Mouse (Mus musculus): ENCODE measurements around the gene Ccdc65. TPM values are rescaled to one million over a fixed set of nuclear protein-coding genes. Genes with fewer than 3 reads are reported as not detected.

The Ccdc65 gene
- polyA plus RNA-seq, 1 experiment: not detected

DNA sequence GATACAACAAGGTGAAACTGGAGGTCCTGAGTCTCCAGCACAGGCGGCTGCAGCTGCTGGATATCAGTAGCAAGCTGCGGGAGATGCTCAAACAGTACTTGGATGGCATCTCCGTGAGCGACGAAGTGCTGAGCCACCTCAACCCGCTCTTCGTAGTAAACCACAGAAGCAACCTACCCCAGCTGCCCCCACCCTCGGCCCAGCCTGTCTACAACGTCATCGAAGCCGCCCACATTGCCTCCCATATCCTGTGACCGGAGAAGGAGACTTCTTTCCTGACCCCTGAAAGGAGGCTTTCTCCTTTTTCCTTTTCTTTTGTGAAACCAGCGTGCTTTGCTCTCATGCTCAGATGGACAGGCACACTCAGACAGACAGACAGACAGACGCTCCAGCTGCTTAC, 14.8 kb downstream of the Ccdc65 start:
- Histone ChIP-seq H3K9ac (ENCODE audit: low read depth, poor library complexity, severe bottlenecking) (no peak overlapping the region), H3K4me1 (ENCODE audit: control insufficient read depth, insufficient read depth, low read length) (peaks cover 1% of the 10 kb centered on the region), H3K27ac (ENCODE audit: insufficient read depth, low read length) (no peak overlapping the region), H3K4me3 (ENCODE audit: low read depth, low read length) (no peak overlapping the region), H3K36me3 (ENCODE audit: control insufficient read depth, insufficient read depth, low read length, poor library complexity, severe bottlenecking) (no peaks in the 10 kb centered on the region), H3K27me3 (ENCODE audit: control insufficient read depth, insufficient read depth, low read length, poor library complexity, severe bottlenecking) (no peaks in the 10 kb centered on the region), H3K9me3 (replicated peaks; ENCODE audit: control insufficient read depth, insufficient read depth, low read length, poor library complexity, severe bottlenecking) (no peaks in the 10 kb centered on the region)
- TF ChIP-seq EP300 (IDR thresholded peaks at IDR 0.05; ENCODE audit: insufficient read depth, low read depth, low read length) (no peak), CTCF (IDR thresholded peaks at IDR 0.05; ENCODE audit: low read depth, low read length) (no peak), POLR2A (IDR thresholded peaks at IDR 0.05; ENCODE audit: insufficient read depth, low read length) (no peak)

- no peak overlapping the region for H3K4me3 ChIP-seq (ENCODE audit: low read depth, low read length)
- TF ChIP-seq EP300 (IDR thresholded peaks at IDR 0.05; ENCODE audit: insufficient read depth, low read depth, low read length) (no peak), CTCF (IDR thresholded peaks at IDR 0.05; ENCODE audit: low read depth, low read length) (no peak), POLR2A (IDR thresholded peaks at IDR 0.05; ENCODE audit: insufficient read depth, low read length) (no peak)
- no peaks in the 10 kb centered on the region for H3K27me3 ChIP-seq (ENCODE audit: control insufficient read depth, insufficient read depth, low read length, poor library complexity, severe bottlenecking)
- no peaks in the 10 kb centered on the region for H3K36me3 ChIP-seq (ENCODE audit: control insufficient read depth, insufficient read depth, low read length, poor library complexity, severe bottlenecking)
- peaks cover 1% of the 10 kb centered on the region for H3K4me1 ChIP-seq (ENCODE audit: control insufficient read depth, insufficient read depth, low read length)
- no peak overlapping the region for H3K27ac ChIP-seq (ENCODE audit: insufficient read depth, low read length)
- no peak overlapping the region for H3K9ac ChIP-seq (ENCODE audit: low read depth, poor library complexity, severe bottlenecking)
- no peaks in the 10 kb centered on the region for H3K9me3 ChIP-seq (replicated peaks; ENCODE audit: control insufficient read depth, insufficient read depth, low read length, poor library complexity, severe bottlenecking)
These were observed 16.4 kb downstream of the Ccdc65 start for GRCm38 (mm10) chr15:98724441-98724840.

DNA sequence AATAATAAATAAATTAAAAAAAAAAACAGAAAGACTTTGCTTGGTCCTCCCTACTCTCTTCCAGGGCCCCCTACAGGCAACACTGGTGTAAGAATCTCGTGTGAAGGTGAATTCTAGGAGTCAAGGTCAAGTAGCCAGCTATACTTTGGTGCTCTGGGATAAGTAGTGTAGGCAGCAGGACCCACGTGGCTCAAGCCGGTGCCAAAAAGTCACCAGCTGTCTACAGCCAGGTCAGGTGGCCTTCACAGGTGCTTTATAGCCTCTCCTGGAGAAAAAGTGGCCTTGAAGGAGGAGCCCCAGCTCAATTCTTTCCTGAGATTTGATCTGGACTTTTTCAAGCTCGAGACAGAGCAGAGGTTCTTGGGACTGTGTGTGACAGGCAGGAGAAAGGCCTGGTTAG, 18.1 kb downstream of the Ccdc65 start:
- Histone ChIP-seq H3K27me3 (ENCODE audit: control insufficient read depth, insufficient read depth, low read length, poor library complexity, severe bottlenecking) (no peaks in the 10 kb centered on the region), H3K4me3 (ENCODE audit: low read depth, low read length) (no peak overlapping the region), H3K4me1 (ENCODE audit: control insufficient read depth, insufficient read depth, low read length) (peaks cover 1% of the 10 kb centered on the region)

DNA sequence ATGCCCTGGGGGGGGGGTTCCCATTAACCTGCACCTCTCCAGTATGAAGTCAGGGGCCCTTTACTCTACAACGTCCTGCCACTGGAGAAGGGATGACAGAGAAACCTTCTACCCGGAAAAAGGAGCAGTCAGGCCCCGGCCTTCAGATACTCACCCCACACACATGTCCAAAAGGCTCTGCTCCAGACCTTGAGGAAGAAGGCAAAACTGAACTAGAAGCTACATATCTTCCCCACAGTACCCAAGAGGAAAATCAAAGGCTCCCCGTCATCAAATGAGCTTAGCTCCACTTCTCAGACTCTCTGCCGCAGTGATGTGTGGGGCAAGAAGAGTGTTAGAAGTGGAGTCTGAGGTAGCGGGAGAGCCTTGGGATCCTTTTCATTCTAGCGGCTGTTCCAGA, 18.7 kb downstream of the Ccdc65 start:
- Histone ChIP-seq H3K27ac (ENCODE audit: insufficient read depth, low read length) (no peak overlapping the region), H3K9ac (ENCODE audit: low read depth, poor library complexity, severe bottlenecking) (peak overlapping the region; percentile 60), H3K27me3 (ENCODE audit: control insufficient read depth, insufficient read depth, low read length, poor library complexity, severe bottlenecking) (no peaks in the 10 kb centered on the region), H3K9me3 (replicated peaks; ENCODE audit: control insufficient read depth, insufficient read depth, low read length, poor library complexity, severe bottlenecking) (no peaks in the 10 kb centered on the region), H3K36me3 (ENCODE audit: control insufficient read depth, insufficient read depth, low read length, poor library complexity, severe bottlenecking) (no peaks in the 10 kb centered on the region), H3K4me3 (ENCODE audit: low read depth, low read length) (peak overlapping the region; percentile 80), H3K4me1 (ENCODE audit: control insufficient read depth, insufficient read depth, low read length) (peaks cover 1% of the 10 kb centered on the region)
- TF ChIP-seq POLR2A (IDR thresholded peaks at IDR 0.05; ENCODE audit: insufficient read depth, low read length) (no peak), CTCF (IDR thresholded peaks at IDR 0.05; ENCODE audit: low read depth, low read length) (no peak), EP300 (IDR thresholded peaks at IDR 0.05; ENCODE audit: insufficient read depth, low read depth, low read length) (no peak)

More for the DNA sequence above, 18.1 kb downstream of the Ccdc65 start:
- Histone ChIP-seq H3K27ac (ENCODE audit: insufficient read depth, low read length) (no peak overlapping the region), H3K36me3 (ENCODE audit: control insufficient read depth, insufficient read depth, low read length, poor library complexity, severe bottlenecking) (no peaks in the 10 kb centered on the region), H3K9ac (ENCODE audit: low read depth, poor library complexity, severe bottlenecking) (no peak overlapping the region), H3K9me3 (replicated peaks; ENCODE audit: control insufficient read depth, insufficient read depth, low read length, poor library complexity, severe bottlenecking) (no peaks in the 10 kb centered on the region)
- TF ChIP-seq EP300 (IDR thresholded peaks at IDR 0.05; ENCODE audit: insufficient read depth, low read depth, low read length) (no peak), CTCF (IDR thresholded peaks at IDR 0.05; ENCODE audit: low read depth, low read length) (no peak)

- no peak within 1 kb of the TSS for H3K27ac ChIP-seq (ENCODE audit: insufficient read depth, low read length)
- peak within 1 kb of the TSS; percentile 80 for H3K4me3 ChIP-seq (ENCODE audit: low read depth, low read length)
- TF ChIP-seq POLR2A (IDR thresholded peaks at IDR 0.05; ENCODE audit: insufficient read depth, low read length) (peak; percentile 65), CTCF (IDR thresholded peaks at IDR 0.05; ENCODE audit: low read depth, low read length) (no peak), EP300 (IDR thresholded peaks at IDR 0.05; ENCODE audit: insufficient read depth, low read depth, low read length) (no peak)
- H3K9me3 ChIP-seq (replicated peaks; ENCODE audit: control insufficient read depth, insufficient read depth, low read length, poor library complexity, severe bottlenecking): no peaks in the 10 kb centered on the region
- no peaks in the 10 kb centered on the region for H3K36me3 ChIP-seq (ENCODE audit: control insufficient read depth, insufficient read depth, low read length, poor library complexity, severe bottlenecking)
- H3K9ac ChIP-seq (ENCODE audit: low read depth, poor library complexity, severe bottlenecking): peak within 1 kb of the TSS; percentile 60
- peaks cover 1% of the 10 kb centered on the region for H3K4me1 ChIP-seq (ENCODE audit: control insufficient read depth, insufficient read depth, low read length)
- H3K27me3 ChIP-seq (ENCODE audit: control insufficient read depth, insufficient read depth, low read length, poor library complexity, severe bottlenecking): no peaks in the 10 kb centered on the region
These were observed 19.7 kb downstream of the Ccdc65 start, which contains the start of gene Fkbp11 for GRCm38 (mm10) chr15:98727443-98728321. Gene Fkbp11 (minus strand): TSS chr15:98728198.

GRCm38 (mm10) chr15:98728366-98728765, 20.4 kb downstream of the Ccdc65 start:
- H3K27me3 ChIP-seq (ENCODE audit: control insufficient read depth, insufficient read depth, low read length, poor library complexity, severe bottlenecking): no peaks in the 10 kb centered on the region
- peaks cover 1% of the 10 kb centered on the region for H3K4me1 ChIP-seq (ENCODE audit: control insufficient read depth, insufficient read depth, low read length)
- no peak overlapping the region for H3K27ac ChIP-seq (ENCODE audit: insufficient read depth, low read length)
- peak overlapping the region; percentile 28 for H3K4me3 ChIP-seq (ENCODE audit: low read depth, low read length)
- no peaks in the 10 kb centered on the region for H3K9me3 ChIP-seq (replicated peaks; ENCODE audit: control insufficient read depth, insufficient read depth, low read length, poor library complexity, severe bottlenecking)
- TF ChIP-seq POLR2A (IDR thresholded peaks at IDR 0.05; ENCODE audit: insufficient read depth, low read length): no peak
- TF ChIP-seq EP300 (IDR thresholded peaks at IDR 0.05; ENCODE audit: insufficient read depth, low read depth, low read length): no peak
- TF ChIP-seq CTCF (IDR thresholded peaks at IDR 0.05; ENCODE audit: low read depth, low read length): no peak
- H3K9ac ChIP-seq (ENCODE audit: low read depth, poor library complexity, severe bottlenecking): no peak overlapping the region
- H3K36me3 ChIP-seq (ENCODE audit: control insufficient read depth, insufficient read depth, low read length, poor library complexity, severe bottlenecking): no peaks in the 10 kb centered on the region

All from ES-Bruce4 (cell line).